Mouse (Mus musculus) ES-CJ7 (cell line): ENCODE results near the gene Ap3b2.

Source experiments
- DNase-seq: peaks from one replicate; pipeline ENCODE4 v3.0.0; 2011; ENCODE audit warnings: low read depth, low spot score

The Ap3b2 gene

GRCm38 (mm10) chr7:81476833-81477232, 16.9 kb downstream of the Ap3b2 start:
- peak; percentile 51 for DNase-seq

GRCm38 (mm10) chr7:81475221-81475620, 18.5 kb downstream of the Ap3b2 start:
- no peak for DNase-seq

- no peak for DNase-seq
Measured at GRCm38 (mm10) chr7:81464906-81465450, 28.7 kb downstream of the Ap3b2 start.

- DNase-seq = peak; percentile 55
Measured at GRCm38 (mm10) chr7:81464116-81464515, 29.6 kb downstream of the Ap3b2 start.

- DNase-seq = no peak
Measured at GRCm38 (mm10) chr7:81462815-81463214, 30.9 kb downstream of the Ap3b2 start.

GRCm38 (mm10) chr7:81455155-81455651, 38.5 kb downstream of the Ap3b2 start, which contains the start of gene Cpeb1:
Cpeb1 (minus strand) TSS chr7:81455465.
- DNase-seq = peak; percentile 73

- no peak for DNase-seq
Measured at GRCm38 (mm10) chr7:81454331-81455039, 39.2 kb downstream of the Ap3b2 start.

- peak; percentile 40 for DNase-seq
Measured at GRCm38 (mm10) chr7:81453443-81454274, 40.1 kb downstream of the Ap3b2 start.

GRCm38 (mm10) chr7:81452971-81453441, 40.7 kb downstream of the Ap3b2 start:
- peak; percentile 69 for DNase-seq
